Mouse (Mus musculus): ENCODE data around the gene Mospd3.

- TF ChIP-seq CTCF (IDR thresholded peaks at IDR 0.05; ENCODE audit: low read depth) (no peak; the same call in 1 of the 2 replicates), EP300 (IDR thresholded peaks at IDR 0.05; ENCODE audit: low read depth) (no peak)
Measured at GRCm38 (mm10) chr5:137569665-137570064, 31.2 kb downstream of the Mospd3 start, which contains the start of gene Tfr2.

All from liver, embryonic 14.5 days (tissue).